Mouse (Mus musculus) cerebellum, adult (tissue): Measurements from ENCODE around the gene Lrig1.

Experiments
- ATAC-seq: cut with Nextera tagmentation; 2 replicates; pipeline ENCODE4 v1.9.2; 2017; ENCODE audit warnings: mild to moderate bottlenecking, moderate library complexity, mixed read lengths; ENCODE audit not compliant: insufficient number of reproducible peaks, low FRiP score, low TSS enrichment

The Lrig1 gene

DNA sequence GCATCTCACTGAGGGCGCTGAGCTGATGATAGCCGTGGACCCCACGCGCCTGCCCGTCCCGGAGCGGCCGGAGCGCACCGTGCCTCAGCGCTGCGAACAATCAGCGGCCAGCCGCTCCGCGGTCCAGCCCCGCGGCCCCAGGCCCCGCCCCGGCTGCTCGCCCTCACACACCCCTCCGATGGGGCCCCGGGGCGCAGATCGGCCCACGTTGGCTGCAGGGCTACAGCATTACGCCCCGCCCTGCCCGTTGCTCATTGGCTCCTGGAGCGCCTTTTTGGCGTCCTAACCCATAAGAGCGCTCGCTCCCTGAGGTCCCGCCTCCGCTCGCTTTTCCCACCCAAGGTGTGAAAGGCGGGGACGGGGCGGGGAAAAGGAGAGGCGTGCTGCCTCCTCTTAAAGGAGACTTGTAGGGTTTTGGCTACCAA, at the start of gene Lrig1:
Lrig1 (minus strand) TSS at position 92 of the 425 bp plus-strand sequence.
- ATAC-seq, result peak; percentile 94

DNA sequence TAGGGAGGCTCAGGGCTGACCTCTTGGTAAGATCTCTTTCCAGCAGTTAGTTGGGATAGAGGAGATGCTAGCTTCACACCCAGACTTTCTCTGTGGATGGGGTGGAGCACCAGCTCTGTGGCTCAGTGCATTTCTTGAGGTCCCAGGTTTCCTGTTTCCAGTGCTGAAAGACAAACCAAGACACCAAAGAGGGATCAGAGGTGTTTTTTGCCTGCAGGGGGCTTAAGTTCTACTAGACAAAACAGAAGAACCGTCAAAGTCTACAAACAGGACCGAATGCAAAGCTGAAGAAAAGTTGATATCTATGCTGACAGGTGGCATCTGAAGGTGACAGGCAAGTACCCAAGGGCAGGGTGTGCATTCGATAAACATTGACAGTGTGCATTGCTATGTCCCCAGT, 49.7 kb upstream of the Lrig1 start:
- ATAC-seq, result no peak

DNA sequence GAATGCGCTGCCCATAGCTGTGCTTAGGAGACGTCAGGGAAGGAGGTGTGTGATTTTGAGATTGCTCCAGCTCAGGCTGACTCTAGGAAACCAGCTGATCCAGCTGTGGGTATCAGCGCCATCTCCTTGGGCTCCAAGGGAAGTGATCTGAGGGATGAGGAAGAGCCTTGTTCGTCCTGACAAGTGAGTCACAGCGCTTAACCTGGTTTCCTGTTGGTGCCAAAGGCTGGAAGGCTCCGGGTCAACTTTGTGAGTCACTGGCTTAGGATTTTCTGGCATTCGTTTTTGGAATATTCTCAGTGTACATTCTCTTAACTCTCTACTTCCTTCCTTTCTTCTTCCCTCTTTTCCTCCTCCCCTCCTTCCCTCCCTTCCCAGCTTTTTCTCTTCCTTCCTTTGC, 48.4 kb upstream of the Lrig1 start:
- no peak for ATAC-seq

DNA sequence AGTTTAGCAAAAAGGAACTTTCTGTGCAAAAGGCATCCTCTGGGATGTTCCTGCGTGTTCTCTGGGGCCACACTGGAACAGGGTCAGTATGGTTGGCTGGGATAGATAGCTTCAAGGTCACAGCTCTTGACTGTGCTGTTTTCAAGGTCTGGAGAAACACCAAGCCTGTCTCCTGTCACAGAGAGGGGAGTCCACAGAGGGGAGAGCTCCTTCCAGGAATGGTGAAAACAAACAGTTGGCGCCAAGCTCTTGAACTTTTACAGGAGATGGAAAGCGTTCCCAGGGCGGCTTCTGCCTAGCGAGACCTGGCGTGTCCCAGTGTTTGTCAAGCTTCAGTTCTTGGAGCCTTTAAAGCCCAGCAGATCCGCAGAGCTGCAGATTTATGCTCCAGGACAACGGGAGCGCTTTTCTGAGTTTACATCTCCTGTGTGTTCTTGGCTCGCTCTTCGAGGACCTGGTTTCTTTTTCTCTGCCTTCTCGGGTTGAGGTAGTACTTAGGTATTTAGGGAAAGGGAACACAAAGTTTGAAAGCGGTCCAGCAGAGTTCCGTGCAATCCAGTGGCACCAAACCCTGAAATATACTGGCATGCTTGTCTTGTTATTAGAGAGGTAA, 40.3 kb upstream of the Lrig1 start:
- no peak for ATAC-seq

DNA sequence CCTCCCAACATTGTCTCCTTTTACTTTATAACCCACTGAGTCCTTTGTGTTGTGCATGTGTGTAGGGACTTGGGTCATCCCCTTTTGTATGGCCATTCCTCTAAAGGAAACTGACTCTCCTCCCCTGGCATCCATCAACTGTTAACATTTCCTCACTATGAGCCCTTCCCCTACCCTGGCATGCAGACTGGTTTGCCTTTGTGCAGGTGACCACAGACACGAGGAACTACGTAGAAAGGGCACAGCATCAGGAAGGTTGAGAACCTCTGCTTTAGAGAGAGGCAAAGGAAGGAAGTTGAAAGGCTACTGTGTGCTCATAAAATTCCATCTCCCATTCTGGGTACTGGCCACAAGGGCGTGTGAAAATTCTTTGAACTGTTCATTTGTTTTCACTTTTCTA, 38.7 kb upstream of the Lrig1 start:
- ATAC-seq, result no peak

DNA sequence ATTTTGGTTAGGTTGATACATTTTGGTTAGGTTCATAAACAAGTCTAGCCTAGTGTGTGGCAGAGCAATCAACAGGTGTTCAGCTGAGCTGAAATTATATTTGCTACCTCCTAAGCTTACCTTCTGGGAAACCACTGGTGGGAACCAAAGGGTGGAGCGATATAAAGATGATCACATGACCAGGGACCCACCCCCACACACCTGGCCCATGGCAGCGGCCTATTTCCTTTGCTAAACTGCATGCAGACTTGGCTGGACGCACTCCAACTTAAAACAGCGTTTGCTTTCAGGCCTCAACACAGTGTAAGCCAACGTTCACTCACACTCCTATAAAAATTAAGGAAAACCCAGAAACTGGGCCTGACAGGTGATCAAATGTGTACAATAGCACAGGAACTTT, 33.9 kb upstream of the Lrig1 start:
- no peak for ATAC-seq

DNA sequence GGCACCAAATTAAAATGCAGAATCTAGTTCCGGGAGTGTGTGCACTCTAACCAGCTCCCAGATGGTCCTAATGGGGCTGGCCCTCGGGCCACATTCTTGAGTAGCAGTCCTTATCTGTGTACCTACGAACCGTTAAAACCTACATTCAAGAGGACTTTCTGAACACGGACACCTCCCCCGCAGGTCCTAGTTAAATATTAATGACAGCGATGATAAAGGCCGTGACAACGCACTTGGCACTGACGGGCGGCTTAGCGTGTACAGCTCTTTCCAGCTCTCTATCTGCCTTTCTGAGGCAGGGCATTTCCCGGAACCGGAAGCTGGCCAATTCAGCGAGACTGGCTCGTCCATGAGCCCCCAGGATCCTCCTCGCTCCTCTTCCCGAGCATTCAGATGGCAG, 29.9 kb upstream of the Lrig1 start:
- no peak for ATAC-seq

DNA sequence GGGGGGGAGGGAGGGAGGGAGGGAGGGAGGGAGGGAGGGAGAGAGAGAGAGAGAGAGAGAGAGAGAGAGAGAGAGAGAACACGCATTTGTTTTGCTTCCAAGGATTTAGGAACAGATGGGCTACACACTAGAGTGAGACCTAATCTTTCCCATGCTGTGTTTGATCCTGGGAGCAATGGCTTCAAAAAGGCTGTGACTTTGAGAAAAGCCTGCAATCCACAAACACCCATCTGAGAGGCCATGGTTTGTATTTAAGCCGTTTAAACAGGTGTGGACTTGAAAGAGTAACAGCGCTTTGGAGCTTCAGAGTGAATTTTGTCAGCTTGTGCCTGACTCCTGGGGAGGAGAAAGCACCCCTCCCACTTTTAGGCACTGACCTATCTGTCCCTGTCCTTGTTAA, 29.2 kb upstream of the Lrig1 start:
- no peak for ATAC-seq

DNA sequence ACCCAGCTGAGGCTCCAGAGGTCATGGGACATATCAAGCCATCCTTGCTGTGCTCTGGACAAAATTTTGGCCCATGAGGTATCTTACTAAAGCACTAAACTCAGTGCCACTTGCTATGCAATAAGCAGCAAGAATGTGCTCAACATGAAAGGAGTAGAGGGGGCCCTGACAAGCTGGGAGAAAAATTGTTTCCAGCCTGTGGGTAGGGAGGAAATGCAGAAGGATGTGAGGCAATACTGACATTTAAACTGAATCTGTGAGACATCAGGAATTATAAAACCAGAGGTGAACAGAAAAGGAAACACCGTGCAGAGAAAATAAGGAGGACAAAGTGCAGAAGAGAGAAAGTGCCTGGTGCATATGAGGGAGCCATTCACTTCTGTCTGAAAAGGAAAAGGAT, 24.7 kb upstream of the Lrig1 start:
- no peak for ATAC-seq

DNA sequence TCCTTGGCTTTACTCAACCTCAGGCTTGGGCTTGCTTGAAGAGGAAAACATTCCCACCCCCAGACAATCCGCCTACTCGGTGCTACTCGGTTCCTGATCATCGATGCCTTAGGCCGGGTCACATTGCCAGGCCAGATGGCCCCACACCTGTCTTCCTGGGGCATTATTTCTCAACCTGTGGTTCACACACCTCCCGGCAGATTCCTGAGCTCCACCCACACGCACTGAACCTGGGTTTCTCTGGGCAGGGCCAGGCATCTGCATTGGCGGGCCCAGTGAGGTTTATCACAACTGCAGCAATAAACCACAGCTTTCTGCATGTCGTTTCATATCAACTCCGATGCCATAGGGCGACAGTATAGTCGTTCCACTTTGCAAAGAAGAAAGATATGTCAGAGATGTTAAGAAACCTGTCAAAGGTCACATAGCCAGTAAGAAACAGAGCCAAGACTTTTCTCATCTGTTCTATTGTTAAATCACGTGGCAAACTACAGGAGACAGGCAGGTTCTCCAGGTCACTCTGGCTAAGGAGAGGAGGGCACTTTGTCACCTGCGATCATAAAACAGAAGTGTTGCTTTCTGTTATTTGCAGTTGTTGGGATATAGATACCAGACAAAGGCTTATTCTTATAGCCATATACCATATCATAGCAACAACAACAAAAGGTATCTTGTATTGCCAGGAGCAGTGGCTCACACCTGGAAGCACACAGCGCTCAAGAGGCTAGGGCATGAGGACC, 18.8 kb upstream of the Lrig1 start:
- ATAC-seq, result no peak

DNA sequence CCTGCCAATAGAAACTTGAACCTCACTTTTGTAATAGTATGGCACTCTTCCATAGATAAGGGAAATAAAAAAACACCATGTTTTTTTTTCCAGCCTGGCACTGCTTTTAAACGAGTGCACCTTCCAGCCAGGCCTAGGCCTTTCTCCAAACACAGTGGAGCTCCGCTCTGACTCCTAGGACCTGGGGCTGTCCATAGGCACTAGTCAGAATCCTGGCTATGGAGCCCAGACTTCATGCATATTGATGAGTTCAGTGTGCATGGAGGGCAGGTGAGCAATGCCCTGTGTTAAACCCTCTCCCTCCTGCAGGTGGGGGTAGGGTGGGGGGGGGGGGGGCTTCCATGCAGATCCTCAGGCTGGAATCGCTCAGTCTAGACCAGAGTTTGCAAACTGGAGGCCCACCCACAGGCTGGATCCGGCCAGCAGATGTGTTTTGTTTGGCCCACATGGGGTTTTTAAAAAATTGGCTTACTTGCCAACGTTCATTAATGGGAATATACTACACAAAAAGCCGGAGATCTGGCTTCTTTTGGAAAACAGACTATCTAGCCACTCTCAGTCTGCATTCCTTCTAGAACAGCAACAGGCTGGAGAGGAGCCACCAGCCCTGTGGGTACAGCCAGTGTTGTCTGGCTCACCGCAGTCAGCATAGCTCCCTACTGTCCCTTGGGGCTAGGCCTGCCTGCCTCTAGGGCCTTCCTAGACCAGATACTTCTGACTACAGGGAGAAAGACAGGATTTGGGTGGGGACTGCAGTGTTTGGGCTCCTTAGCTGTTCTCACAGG, 17.9 kb upstream of the Lrig1 start:
- ATAC-seq, result peak; percentile 45; the same call in 1 of the 2 replicates

DNA sequence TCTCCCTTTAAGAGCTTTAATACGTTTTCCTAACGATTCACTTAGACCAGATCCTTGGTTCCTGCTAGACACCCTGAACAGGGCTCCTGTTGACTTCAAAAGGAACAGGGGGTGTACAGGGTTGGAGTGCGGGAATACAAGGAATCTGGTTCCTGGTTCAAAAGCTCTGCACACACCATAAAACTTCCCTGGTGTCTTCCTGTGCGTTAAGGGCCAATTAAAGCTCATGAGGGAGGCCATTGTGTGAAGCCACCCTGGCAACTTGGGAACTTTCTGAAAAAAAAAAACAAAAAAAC, 15.6 kb upstream of the Lrig1 start:
- ATAC-seq, result no peak

DNA sequence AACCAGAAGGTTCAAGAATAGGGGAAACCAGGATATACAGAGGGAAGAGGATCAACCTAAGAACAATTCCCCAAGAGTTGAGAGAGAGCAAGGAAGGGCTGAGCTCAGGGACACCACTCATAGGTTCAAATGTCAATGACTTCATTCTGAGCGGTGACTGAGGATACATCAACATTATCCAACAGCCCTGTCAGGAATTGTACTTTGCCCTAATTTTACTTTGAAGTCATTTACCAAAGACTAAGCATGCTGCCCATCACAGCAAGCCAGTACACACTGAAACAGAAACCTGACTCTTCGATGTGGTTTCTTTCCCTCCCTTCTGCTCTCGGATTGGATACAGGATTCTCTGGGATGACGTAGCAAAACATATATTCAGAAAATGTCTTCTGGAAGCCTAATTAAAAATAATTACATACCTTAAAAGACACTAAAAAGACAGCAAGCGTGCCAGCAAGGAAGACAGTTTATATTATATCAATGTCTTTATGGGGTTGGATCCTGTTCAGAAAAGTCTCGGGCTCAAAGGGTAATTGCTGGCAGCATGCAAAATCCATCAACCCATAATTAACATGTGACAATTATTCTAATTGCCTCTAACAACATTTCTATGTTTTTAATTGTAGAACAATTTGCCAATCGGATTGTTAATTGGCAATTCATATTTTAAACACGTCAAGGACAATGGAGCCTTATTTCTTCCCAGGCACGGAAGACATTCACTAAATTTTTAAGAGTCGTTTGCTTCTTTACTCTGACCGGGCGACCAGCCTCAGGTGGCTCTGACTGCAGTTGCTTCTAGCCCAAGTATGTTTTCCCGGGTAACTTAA, 15.1 kb upstream of the Lrig1 start:
- ATAC-seq, result no peak

DNA sequence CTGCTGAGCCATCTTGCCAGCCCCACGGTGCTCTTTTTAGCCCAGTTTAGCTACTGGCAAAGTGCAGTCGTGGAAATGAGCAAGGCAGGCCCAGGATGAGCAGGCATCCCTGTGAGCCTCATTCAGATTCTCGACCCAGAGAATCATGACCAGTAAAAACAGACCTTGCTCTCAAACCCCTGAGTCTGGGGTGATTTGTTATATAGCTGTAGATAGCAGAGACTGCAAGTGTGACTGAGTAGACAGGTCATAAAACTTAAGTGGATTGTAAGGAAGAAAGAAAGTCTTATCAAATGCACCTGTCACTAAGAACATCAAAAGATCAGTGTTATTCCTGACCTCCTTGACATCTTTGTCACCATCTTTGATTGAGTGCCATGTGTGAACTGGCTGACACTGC, 9.9 kb upstream of the Lrig1 start:
- no peak for ATAC-seq

DNA sequence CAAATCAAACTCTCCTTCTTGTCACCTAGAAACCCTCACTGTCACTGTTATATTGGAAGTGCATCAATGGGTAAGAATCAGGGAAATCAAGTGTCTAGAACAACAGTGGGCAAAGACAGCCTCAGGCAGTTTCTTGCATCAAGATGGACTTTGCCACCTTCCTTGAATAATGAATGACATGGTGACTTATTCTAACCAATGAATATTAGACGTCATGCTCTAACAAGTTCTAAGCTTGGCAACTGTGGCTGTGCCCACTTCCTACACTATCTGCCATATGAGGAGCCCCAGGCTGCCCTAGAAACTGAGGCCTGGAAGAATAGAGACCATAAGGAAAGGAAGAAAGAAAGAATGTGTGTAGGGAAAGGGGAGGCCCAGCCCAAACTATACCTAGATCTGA, 9.2 kb upstream of the Lrig1 start:
- no peak for ATAC-seq

DNA sequence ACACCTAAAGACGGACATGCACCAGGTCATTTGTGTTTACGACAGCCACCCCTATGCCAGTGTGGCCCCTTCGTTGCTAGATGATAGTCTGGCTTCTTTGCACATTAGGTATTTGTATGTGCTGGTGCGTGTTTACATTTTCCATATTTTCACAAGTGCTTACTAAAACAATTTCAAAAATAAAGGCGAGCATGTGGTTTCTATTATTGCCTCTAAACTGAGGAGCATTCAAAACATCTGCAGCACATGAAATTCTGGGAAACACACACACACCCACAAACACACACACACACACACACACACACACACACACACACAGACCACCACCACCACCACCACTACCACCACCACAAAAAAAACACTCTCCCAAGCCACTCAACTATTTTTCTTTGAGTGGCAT, 7.3 kb upstream of the Lrig1 start:
- ATAC-seq, result no peak

DNA sequence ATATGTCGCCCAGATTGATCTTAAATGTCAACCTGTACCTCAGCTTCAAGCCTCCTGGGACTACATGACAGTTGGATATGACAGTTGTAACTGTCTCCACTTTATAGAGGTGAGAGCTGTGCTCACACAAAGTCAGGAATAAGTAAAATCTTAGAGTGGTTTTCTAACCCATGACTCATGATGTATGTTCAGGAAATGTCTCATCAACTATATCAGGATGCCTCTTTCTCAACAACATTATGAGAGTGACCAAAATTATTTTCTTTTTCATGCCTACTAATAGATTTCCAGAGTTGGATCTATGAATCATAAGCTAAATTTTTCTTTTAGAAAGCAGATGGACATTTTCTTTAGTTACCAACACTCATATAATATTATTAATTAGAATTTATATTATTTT, 6.0 kb upstream of the Lrig1 start:
- no peak for ATAC-seq

DNA sequence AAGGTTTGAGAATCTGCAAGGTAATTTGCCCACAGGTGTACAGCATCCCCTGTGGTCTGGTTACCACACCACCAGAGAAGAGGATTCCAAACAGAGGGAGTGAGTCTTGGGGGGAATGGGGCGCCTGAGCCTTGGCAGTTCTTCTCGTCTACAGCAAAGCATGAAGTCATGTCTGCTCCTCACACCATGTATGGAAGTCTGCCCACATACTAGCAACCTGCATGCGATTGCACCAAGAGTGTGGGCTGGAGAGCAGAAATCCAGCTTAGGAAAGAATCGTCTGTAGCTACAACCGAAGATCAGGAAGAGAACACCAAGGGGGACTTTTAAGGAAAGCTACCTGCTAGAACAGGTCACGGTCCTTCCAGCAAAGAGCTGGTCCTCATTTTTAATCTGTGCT, 3.0 kb upstream of the Lrig1 start:
- no peak for ATAC-seq

DNA sequence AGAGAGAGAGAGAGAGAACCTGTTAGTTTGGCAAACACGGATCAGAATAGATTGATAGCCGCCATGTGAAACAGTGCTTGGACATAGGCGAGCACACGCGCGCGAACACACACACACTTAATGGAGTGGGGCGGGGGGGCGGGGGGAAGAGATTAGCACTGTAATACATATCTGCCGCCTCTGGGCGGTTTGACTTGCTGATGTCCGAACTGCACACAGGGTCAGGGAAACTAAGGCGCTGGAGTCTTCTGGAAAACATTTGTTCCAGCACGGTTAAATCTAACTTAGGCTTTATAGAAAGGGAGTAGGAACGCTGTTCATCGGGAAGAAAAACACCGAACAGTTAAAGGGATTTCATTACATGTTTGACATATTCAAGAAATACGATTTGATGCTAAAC, 1.1 kb upstream of the Lrig1 start:
- no peak for ATAC-seq

DNA sequence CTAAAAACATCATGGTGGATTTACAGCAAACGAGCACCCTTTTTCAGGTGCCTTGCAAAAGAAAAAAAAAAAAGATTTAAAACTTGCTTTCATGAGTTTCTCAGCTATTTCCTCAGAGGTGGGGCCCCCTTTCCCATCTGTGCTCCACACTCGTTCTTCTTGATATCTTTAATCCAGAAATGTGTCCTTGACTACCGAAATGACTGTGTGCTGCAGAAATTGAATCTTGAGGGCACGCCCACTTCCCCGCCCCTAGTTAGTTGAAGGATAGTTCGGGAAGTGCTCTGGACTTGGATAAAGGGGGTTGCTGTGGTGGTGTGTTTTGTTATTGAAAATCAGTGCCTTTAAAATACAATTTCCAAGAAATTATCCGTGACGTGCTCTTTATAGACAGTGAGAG, 654 bp upstream of the Lrig1 start:
- ATAC-seq, result no peak
